Mouse (Mus musculus): ENCODE measurements at regions not wholly inside any gene's neighbourhood (a gene's known extent, or its start where the extent isn't known, plus 50 kb on each side); places are given as distances from the start of the nearest gene placed in this dataset.

- no peak for DNase-seq
These were observed 58.6 kb upstream of the Dbx2 start for GRCm38 (mm10) chr15:95714408-95714807.

GRCm38 (mm10) chr15:95715941-95716340 lies 60.2 kb upstream of the Dbx2 start:
- no peak for DNase-seq

- DNase-seq = no peak
These were observed 66.9 kb upstream of the Ano6 start for GRCm38 (mm10) chr15:95723699-95724098.

- peak; percentile 20 for DNase-seq
These were observed 64.8 kb upstream of the Ano6 start for GRCm38 (mm10) chr15:95725866-95726265.

- DNase-seq = no peak
These were observed 64.1 kb upstream of the Ano6 start for GRCm38 (mm10) chr15:95726516-95726915.

- no peak for DNase-seq
These were observed 54.9 kb upstream of the Ano6 start for GRCm38 (mm10) chr15:95735746-95736145.

Data from cerebellum, adult 8-10 months (tissue).